Mouse (Mus musculus): ENCODE measurements at regions not wholly inside any gene's neighbourhood (a gene's known extent, or its start where the extent isn't known, plus 50 kb on each side); places are given as distances from the start of the nearest gene placed in this dataset.

GRCm38 (mm10) chr13:114613909-114614308, 155.2 kb upstream of the Fst start:
- Histone ChIP-seq H3K4me3 (no peak overlapping the region), H3K9me3 (replicated peaks) (no peaks in the 10 kb centered on the region), H3K36me3 (no peaks in the 10 kb centered on the region), H3K9ac (no peak overlapping the region), H3K4me1 (replicated peaks) (no peaks in the 10 kb centered on the region), H3K27me3 (no peaks in the 10 kb centered on the region), H3K4me2 (no peak overlapping the region), H3K27ac (no peak overlapping the region)
- no peak for ATAC-seq (replicated peaks; ENCODE audit: insufficient number of reproducible peaks, insufficient read depth, low FRiP score, low read depth)
- whole genome bisulfite sequencing: 86% methylated on average over 1 of the region's 1 CpGs

GRCm38 (mm10) chr13:114619416-114619815, 160.7 kb upstream of the Fst start:
- H3K9me3 ChIP-seq (replicated peaks): no peaks in the 10 kb centered on the region
- WGBS: 84% methylated on average over 4 of the region's 4 CpGs
- H3K4me1 ChIP-seq (replicated peaks): no peaks in the 10 kb centered on the region
- no peak overlapping the region for H3K4me3 ChIP-seq
- no peaks in the 10 kb centered on the region for H3K36me3 ChIP-seq
- no peaks in the 10 kb centered on the region for H3K27me3 ChIP-seq
- H3K9ac ChIP-seq: no peak overlapping the region
- H3K27ac ChIP-seq: no peak overlapping the region
- no peak for ATAC-seq (replicated peaks; ENCODE audit: insufficient number of reproducible peaks, insufficient read depth, low FRiP score, low read depth)
- H3K4me2 ChIP-seq: no peak overlapping the region

- 77% methylated on average over 4 of the region's 4 CpGs for WGBS
- no peak overlapping the region for H3K27ac ChIP-seq
- ATAC-seq (replicated peaks; ENCODE audit: insufficient number of reproducible peaks, insufficient read depth, low FRiP score, low read depth): no peak
Measured at GRCm38 (mm10) chr13:114636731-114637130, 178.0 kb upstream of the Fst start.

GRCm38 (mm10) chr13:114639531-114639930, 178.5 kb upstream of the Mocs2 start:
- no peak for ATAC-seq (replicated peaks; ENCODE audit: insufficient number of reproducible peaks, insufficient read depth, low FRiP score, low read depth)
- 84% methylated on average over 2 of the region's 2 CpGs for WGBS
- no peak overlapping the region for H3K9ac ChIP-seq

More at GRCm38 (mm10) chr13:114636731-114637130, 178.0 kb upstream of the Fst start:
- no peaks in the 10 kb centered on the region for H3K4me1 ChIP-seq (replicated peaks)
- H3K9ac ChIP-seq: no peak overlapping the region
- H3K36me3 ChIP-seq: no peaks in the 10 kb centered on the region
- H3K4me3 ChIP-seq: no peak overlapping the region
- no peaks in the 10 kb centered on the region for H3K9me3 ChIP-seq (replicated peaks)
- no peak overlapping the region for H3K4me2 ChIP-seq
- H3K27me3 ChIP-seq: no peaks in the 10 kb centered on the region

GRCm38 (mm10) chr13:114641688-114642390, 176.2 kb upstream of the Mocs2 start:
- no peak overlapping the region for H3K9ac ChIP-seq
- no peaks in the 10 kb centered on the region for H3K36me3 ChIP-seq
- H3K27me3 ChIP-seq: no peaks in the 10 kb centered on the region
- H3K9me3 ChIP-seq (replicated peaks): no peaks in the 10 kb centered on the region
- no peak overlapping the region for H3K4me2 ChIP-seq
- H3K4me3 ChIP-seq: no peak overlapping the region
- 54% methylated on average over 9 of the region's 9 CpGs for WGBS
- no peaks in the 10 kb centered on the region for H3K4me1 ChIP-seq (replicated peaks)
- ATAC-seq (replicated peaks; ENCODE audit: insufficient number of reproducible peaks, insufficient read depth, low FRiP score, low read depth): no peak
- no peak overlapping the region for H3K27ac ChIP-seq

More at GRCm38 (mm10) chr13:114639531-114639930, 178.5 kb upstream of the Mocs2 start:
- no peaks in the 10 kb centered on the region for H3K9me3 ChIP-seq (replicated peaks)
- H3K27me3 ChIP-seq: no peaks in the 10 kb centered on the region
- no peak overlapping the region for H3K27ac ChIP-seq
- no peaks in the 10 kb centered on the region for H3K4me1 ChIP-seq (replicated peaks)
- H3K4me2 ChIP-seq: no peak overlapping the region
- no peak overlapping the region for H3K4me3 ChIP-seq
- no peaks in the 10 kb centered on the region for H3K36me3 ChIP-seq

- Histone ChIP-seq H3K27me3 (no peaks in the 10 kb centered on the region), H3K27ac (no peak overlapping the region), H3K4me1 (replicated peaks) (no peaks in the 10 kb centered on the region), H3K4me3 (no peak overlapping the region), H3K4me2 (no peak overlapping the region), H3K9me3 (replicated peaks) (no peaks in the 10 kb centered on the region), H3K9ac (no peak overlapping the region), H3K36me3 (no peaks in the 10 kb centered on the region)
- 67% methylated on average over 3 of the region's 3 CpGs for WGBS
- ATAC-seq (replicated peaks; ENCODE audit: insufficient number of reproducible peaks, insufficient read depth, low FRiP score, low read depth): no peak
Measured at GRCm38 (mm10) chr13:114642901-114643491, 175.0 kb upstream of the Mocs2 start.

GRCm38 (mm10) chr13:114643521-114643920, 174.5 kb upstream of the Mocs2 start:
- Histone ChIP-seq H3K27ac (no peak overlapping the region), H3K4me3 (no peak overlapping the region), H3K27me3 (no peaks in the 10 kb centered on the region), H3K9me3 (replicated peaks) (no peaks in the 10 kb centered on the region), H3K36me3 (no peaks in the 10 kb centered on the region), H3K4me2 (no peak overlapping the region), H3K4me1 (replicated peaks) (no peaks in the 10 kb centered on the region), H3K9ac (no peak overlapping the region)
- 82% methylated on average over 11 of the region's 11 CpGs for WGBS
- ATAC-seq (replicated peaks; ENCODE audit: insufficient number of reproducible peaks, insufficient read depth, low FRiP score, low read depth): no peak

GRCm38 (mm10) chr13:114654267-114654666, 163.8 kb upstream of the Mocs2 start:
- H3K4me2 ChIP-seq: no peak overlapping the region
- 75% methylated on average over 7 of the region's 7 CpGs for WGBS
- no peaks in the 10 kb centered on the region for H3K4me1 ChIP-seq (replicated peaks)
- ATAC-seq (replicated peaks; ENCODE audit: insufficient number of reproducible peaks, insufficient read depth, low FRiP score, low read depth): no peak
- H3K9ac ChIP-seq: no peak overlapping the region
- no peak overlapping the region for H3K27ac ChIP-seq
- H3K27me3 ChIP-seq: no peaks in the 10 kb centered on the region
- no peaks in the 10 kb centered on the region for H3K9me3 ChIP-seq (replicated peaks)
- no peaks in the 10 kb centered on the region for H3K36me3 ChIP-seq
- no peak overlapping the region for H3K4me3 ChIP-seq

GRCm38 (mm10) chr13:114654953-114655586, 163.0 kb upstream of the Mocs2 start:
- 76% methylated on average over 4 of the region's 4 CpGs for WGBS
- no peak for ATAC-seq (replicated peaks; ENCODE audit: insufficient number of reproducible peaks, insufficient read depth, low FRiP score, low read depth)
- Histone ChIP-seq H3K4me2 (no peak overlapping the region), H3K4me1 (replicated peaks) (no peaks in the 10 kb centered on the region), H3K36me3 (no peaks in the 10 kb centered on the region), H3K27ac (no peak overlapping the region), H3K9ac (no peak overlapping the region), H3K9me3 (replicated peaks) (no peaks in the 10 kb centered on the region), H3K4me3 (no peak overlapping the region), H3K27me3 (no peaks in the 10 kb centered on the region)

GRCm38 (mm10) chr13:114672411-114672810, 145.6 kb upstream of the Mocs2 start:
- Histone ChIP-seq H3K4me2 (no peak overlapping the region), H3K9me3 (replicated peaks) (no peaks in the 10 kb centered on the region), H3K4me1 (replicated peaks) (no peaks in the 10 kb centered on the region), H3K36me3 (no peaks in the 10 kb centered on the region), H3K9ac (no peak overlapping the region), H3K27ac (no peak overlapping the region), H3K4me3 (no peak overlapping the region), H3K27me3 (no peaks in the 10 kb centered on the region)
- no peak for ATAC-seq (replicated peaks; ENCODE audit: insufficient number of reproducible peaks, insufficient read depth, low FRiP score, low read depth)

- WGBS: 64% methylated on average over 5 of the region's 5 CpGs
- no peak overlapping the region for H3K27ac ChIP-seq
- no peaks in the 10 kb centered on the region for H3K27me3 ChIP-seq
- no peaks in the 10 kb centered on the region for H3K9me3 ChIP-seq (replicated peaks)
- H3K36me3 ChIP-seq: no peaks in the 10 kb centered on the region
- no peak overlapping the region for H3K4me2 ChIP-seq
- ATAC-seq (replicated peaks; ENCODE audit: insufficient number of reproducible peaks, insufficient read depth, low FRiP score, low read depth): no peak
- no peak overlapping the region for H3K4me3 ChIP-seq
- no peak overlapping the region for H3K9ac ChIP-seq
- H3K4me1 ChIP-seq (replicated peaks): no peaks in the 10 kb centered on the region
Measured at GRCm38 (mm10) chr13:114679703-114680378, 138.2 kb upstream of the Mocs2 start.
